Mouse (Mus musculus) ES-E14 (cell line): ENCODE data around the gene 4930447C04Rik. TPM values are rescaled to one million over a fixed set of nuclear protein-coding genes. Genes with fewer than 3 reads are reported as not detected.

Source experiments
- DNase-seq: peaks from one replicate; pipeline ENCODE4 v3.0.0-alpha.2; 2013; ENCODE audit warnings: low read depth, low spot score
- H3K27ac ChIP-seq: 2 replicates; pipeline ENCODE4 v1.5.1; 2012; ENCODE audit warnings: low read depth, mild to moderate bottlenecking, low read length, moderate library complexity, mixed read lengths; ENCODE audit not compliant: poor library complexity, insufficient read depth, severe bottlenecking
- H3K36me3 ChIP-seq: 2 replicates; pipeline ENCODE4 v1.6.1; 2012; ENCODE audit warnings: mild to moderate bottlenecking, low read length, moderate library complexity, mixed read lengths; ENCODE audit not compliant: control insufficient read depth, poor library complexity, insufficient read depth, severe bottlenecking
- H3K4me1 ChIP-seq, 2 experiments: fragments of 150-350 bp in 1 of 2; sonication (generic) in 1 of 2; 2 replicates each; pipeline ENCODE4 v1.6.1; 2012; ENCODE audit warnings: low read length in 2 of 2, mild to moderate bottlenecking in 1 of 2, mixed read lengths in 1 of 2; ENCODE audit not compliant: control insufficient read depth in 2 of 2, insufficient read depth in 2 of 2, poor library complexity in 1 of 2
- H3K4me3 ChIP-seq, 2 experiments: fragments of 150-350 bp in 1 of 2; sonication (generic) in 1 of 2; 2 replicates each; pipeline ENCODE4 v1.5.1; 2012; ENCODE audit warnings: low read length in 2 of 2, low read depth in 1 of 2, mild to moderate bottlenecking in 1 of 2, mixed read lengths in 1 of 2; ENCODE audit not compliant: insufficient read depth in 1 of 2, poor library complexity in 1 of 2, severe bottlenecking in 1 of 2
- H3K9ac ChIP-seq: 2 replicates; pipeline ENCODE4 v1.6.1; 2012; ENCODE audit warnings: low read depth, mild to moderate bottlenecking, low read length, mixed read lengths; ENCODE audit not compliant: poor library complexity, insufficient read depth, severe bottlenecking
- H3K9me3 ChIP-seq: fragments of 150-350 bp; sonication (generic); 2 replicates; pipeline ENCODE4 v1.6.1; 2012; ENCODE audit warnings: low read depth, mild to moderate bottlenecking, low read length; ENCODE audit not compliant: control insufficient read depth, insufficient read depth
- CHD2 ChIP-seq: IDR thresholded peaks from 2 replicates; pipeline ENCODE4 v1.6.1; 2014; ENCODE audit warnings: mild to moderate bottlenecking, low read depth, low read length, inconsistent platforms
- HCFC1 ChIP-seq: IDR thresholded peaks from 2 replicates; pipeline ENCODE4 v1.6.1; 2012; ENCODE audit warnings: low read length, inconsistent platforms, borderline replicate concordance; ENCODE audit not compliant: insufficient read depth
- MAFK ChIP-seq: IDR thresholded peaks from 2 replicates; pipeline ENCODE4 v1.6.1; 2014; ENCODE audit warnings: mild to moderate bottlenecking, low read depth, low read length, inconsistent platforms; ENCODE audit not compliant: insufficient read depth
- ZC3H11A ChIP-seq: IDR thresholded peaks from 2 replicates; pipeline ENCODE4 v1.6.1; 2012; ENCODE audit warnings: low read depth, mild to moderate bottlenecking, inconsistent platforms, low read length, borderline replicate concordance
- ZNF384 ChIP-seq: IDR thresholded peaks from 2 replicates; pipeline ENCODE4 v1.6.1; 2012; ENCODE audit warnings: low read depth, low read length, inconsistent platforms
- in situ Hi-C, 2 experiments: fragments of 600-800 bp; cut with MboI; formaldehyde crosslinking; loops; one replicate each; pipeline ENCODE4 v1.15.1; 2025; ENCODE audit warnings: low sequenced_read_pairs in 2 of 2, inconsistent platforms in 1 of 2; ENCODE audit not compliant: unreplicated experiment in 2 of 2
- total RNA-seq: library from RNA; depleted of rRNA; stranded (reverse); fragments of 300-350 nt; gene quantifications from 2 replicates; pipeline ENCODE4 v1.2.3, GENCODE M21; 2012

4930447C04Rik gene
- total RNA-seq, 1 experiment: 38.3 TPM

DNA sequence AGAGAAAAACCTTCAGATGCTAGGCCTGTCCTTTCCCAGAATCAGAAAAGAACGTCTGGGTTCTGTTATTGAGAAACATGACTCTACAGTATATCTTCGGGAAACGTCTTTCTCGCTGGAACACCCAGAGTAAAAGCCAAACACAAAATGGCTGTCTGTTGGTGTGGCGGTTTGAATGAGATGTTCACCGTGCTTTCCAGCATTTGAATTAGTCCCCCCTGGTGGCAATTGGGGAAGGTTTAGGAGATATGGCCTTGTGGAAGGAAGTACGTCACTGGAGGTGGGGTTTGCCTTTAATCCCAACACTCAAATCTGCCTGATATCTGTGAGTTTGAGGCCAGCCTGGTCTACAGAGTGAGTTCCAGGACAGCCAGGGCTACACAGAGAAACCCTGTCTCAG, 27.0 kb upstream of the 4930447C04Rik start:
- no peak overlapping the region for H3K4me3 ChIP-seq
- no peak for TF ChIP-seq HCFC1
- no peak for DNase-seq
- H3K4me1 ChIP-seq: no peaks in the 10 kb centered on the region
- no peaks in the 10 kb centered on the region for H3K36me3 ChIP-seq
- H3K9me3 ChIP-seq: no peaks in the 10 kb centered on the region
- no peak overlapping the region for H3K9ac ChIP-seq
- no peak overlapping the region for H3K27ac ChIP-seq
- in situ Hi-C loops: loop anchor here (5.0 to 25.0 kb wide), 2 partner anchors 130 kb away; no protein-coding TSS in a partner anchor

DNA sequence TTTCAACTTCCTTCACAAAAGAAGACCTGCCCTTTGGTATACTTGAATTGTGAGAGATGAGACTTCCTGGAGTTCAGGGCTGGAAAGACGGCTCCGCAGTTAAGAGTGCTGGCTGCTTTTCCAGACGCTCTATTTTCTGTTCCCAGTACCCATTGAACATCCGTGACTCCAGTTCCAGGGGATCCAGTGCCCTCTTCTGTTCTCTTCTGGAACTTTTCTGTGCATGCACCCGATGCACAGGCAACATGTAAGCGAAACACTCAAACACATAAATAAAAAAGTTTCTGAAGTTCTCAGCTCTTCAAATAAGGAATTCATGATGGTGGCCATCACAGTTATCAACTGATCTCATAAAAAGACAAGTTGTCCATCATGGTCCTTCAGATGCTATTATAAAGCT, 22.2 kb upstream of the 4930447C04Rik start:
- H3K9ac ChIP-seq: no peak overlapping the region
- no peak for DNase-seq
- no peak overlapping the region for H3K27ac ChIP-seq
- TF ChIP-seq ZC3H11A (peak; percentile 27; the same call in 1 of the 2 replicates), HCFC1 (no peak)
- in situ Hi-C loops: loop anchor here in 1 of 2 experiments (25.0 kb wide), 1 partner anchor 125 kb away; no protein-coding TSS in a partner anchor
- no peaks in the 10 kb centered on the region for H3K36me3 ChIP-seq
- H3K4me3 ChIP-seq: no peak overlapping the region
- H3K4me1 ChIP-seq: no peaks in the 10 kb centered on the region
- no peaks in the 10 kb centered on the region for H3K9me3 ChIP-seq

DNA sequence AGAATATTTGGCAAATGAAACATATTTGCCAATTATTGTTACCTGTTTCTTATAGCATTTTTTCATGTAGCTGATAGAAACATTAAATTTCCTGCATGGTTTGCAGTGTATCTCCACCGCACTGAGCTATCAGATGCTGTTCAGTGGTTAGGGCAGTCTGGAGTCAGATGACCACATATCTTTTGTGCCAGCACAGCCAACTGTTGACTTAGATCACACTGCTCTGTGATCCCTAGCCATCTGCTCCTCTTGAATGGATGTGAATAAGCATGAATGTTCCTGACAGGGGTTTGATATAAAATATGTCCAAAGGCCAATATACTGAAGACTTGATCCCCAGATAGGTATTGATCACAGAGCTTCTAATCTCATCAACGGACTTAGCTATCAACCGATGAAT, 17.9 kb upstream of the 4930447C04Rik start:
- in situ Hi-C loops: loop anchor here in 1 of 2 experiments (25.0 kb wide), 1 partner anchor 121 kb away; no protein-coding TSS in a partner anchor
- no peak overlapping the region for H3K4me3 ChIP-seq
- TF ChIP-seq HCFC1: no peak
- TF ChIP-seq ZNF384: no peak
- TF ChIP-seq ZC3H11A: no peak
- no peak for TF ChIP-seq MAFK
- TF ChIP-seq CHD2: no peak
- no peak for DNase-seq
- no peaks in the 10 kb centered on the region for H3K9me3 ChIP-seq
- H3K9ac ChIP-seq: no peak overlapping the region
- no peaks in the 10 kb centered on the region for H3K36me3 ChIP-seq
- no peaks in the 10 kb centered on the region for H3K4me1 ChIP-seq
- no peak overlapping the region for H3K27ac ChIP-seq

DNA sequence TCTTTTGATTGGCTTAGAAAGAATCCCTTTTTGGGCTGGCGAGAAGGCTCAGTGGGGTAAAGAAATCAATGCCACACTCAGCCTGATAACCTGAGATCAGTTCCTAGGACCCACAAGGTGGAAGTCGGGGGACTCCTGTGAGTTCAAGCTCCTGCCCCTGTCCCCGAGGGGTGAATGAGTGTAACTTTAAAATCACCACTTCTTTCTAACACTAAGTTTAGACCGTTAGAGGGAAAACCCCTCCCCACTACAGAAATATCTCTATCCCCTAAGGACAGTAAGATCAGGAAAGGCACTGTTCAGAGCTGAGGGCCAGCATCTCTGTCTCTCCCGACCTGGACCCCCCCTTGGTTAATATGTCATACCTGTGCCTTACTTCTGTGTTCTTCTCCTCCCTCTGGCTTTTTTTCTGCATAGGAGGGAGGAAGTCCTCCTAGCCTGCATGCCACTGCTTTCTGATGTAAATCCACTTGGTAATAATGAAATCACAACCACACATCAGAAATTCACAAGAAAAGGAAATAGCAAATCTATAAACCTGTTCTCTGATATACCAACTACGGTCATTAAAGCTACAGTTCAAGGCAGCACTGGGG, 17.4 kb upstream of the 4930447C04Rik start:
- no peak overlapping the region for H3K27ac ChIP-seq
- TF ChIP-seq ZNF384 (no peak), ZC3H11A (no peak), HCFC1 (no peak), MAFK (no peak), CHD2 (no peak)
- no peaks in the 10 kb centered on the region for H3K4me1 ChIP-seq
- H3K9ac ChIP-seq: no peak overlapping the region
- DNase-seq: no peak
- in situ Hi-C loops: loop anchor here in 1 of 2 experiments (25.0 kb wide), 1 partner anchor 121 kb away; no protein-coding TSS in a partner anchor
- H3K9me3 ChIP-seq: no peaks in the 10 kb centered on the region
- no peak overlapping the region for H3K4me3 ChIP-seq
- no peaks in the 10 kb centered on the region for H3K36me3 ChIP-seq

DNA sequence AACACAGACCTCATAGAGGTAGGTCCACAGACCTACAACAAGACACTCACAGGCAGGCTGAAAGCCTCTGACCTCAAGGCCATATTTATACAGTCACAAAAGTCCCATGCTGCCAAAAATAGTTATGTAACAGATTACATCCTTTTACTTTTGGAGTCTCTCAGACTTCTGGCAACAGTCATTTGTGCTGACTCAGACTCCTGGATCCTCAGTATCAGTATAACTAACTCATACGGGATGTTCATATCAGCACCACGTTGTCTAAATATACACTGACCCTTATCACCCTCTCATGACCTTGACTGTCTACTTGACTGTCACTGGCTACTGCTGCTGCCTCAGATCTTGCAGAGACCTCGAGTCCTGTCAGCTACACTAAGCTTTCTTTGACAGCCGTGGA, 14.3 kb upstream of the 4930447C04Rik start:
- no peaks in the 10 kb centered on the region for H3K9me3 ChIP-seq
- H3K4me1 ChIP-seq: 0 out of 4 replicates have a peak, but pooled peaks cover 0 to 2% of the 10 kb centered on the region in 2 experiments
- H3K4me3 ChIP-seq: no peak overlapping the region
- H3K9ac ChIP-seq: no peak overlapping the region
- TF ChIP-seq CHD2 (no peak), MAFK (0 out of 2 replicates have a peak, but pooled peaks have one; percentile 30)
- in situ Hi-C loops: loop anchor here in 1 of 2 experiments (25.0 kb wide), 1 partner anchor 118 kb away; no protein-coding TSS in a partner anchor
- H3K27ac ChIP-seq: no peak overlapping the region
- DNase-seq: no peak
- H3K36me3 ChIP-seq: no peaks in the 10 kb centered on the region
